Mouse (Mus musculus): Measurements from ENCODE around the gene Rgsl1. TPM values are rescaled to one million over a fixed set of nuclear protein-coding genes. Genes with fewer than 3 reads are reported as not detected.
"Not testable (repeated sequence)": the region's sequence is repeated elsewhere in the genome, so short reads cannot be mapped to it uniquely, and the experiment has no call there.

The Rgsl1 gene
- polyA plus RNA-seq, 1 experiment, result not detected

GRCm38 (mm10) chr1:153855946-153856345 lies 12.0 kb upstream of the Rgsl1 start:
- no peaks in the 10 kb centered on the region for H3K36me3 ChIP-seq (ENCODE audit: control insufficient read depth, insufficient read depth)

GRCm38 (mm10) chr1:153852696-153853095 lies 8.8 kb upstream of the Rgsl1 start:
- H3K79me2 ChIP-seq (ENCODE audit: control insufficient read depth, insufficient read depth); H3K79me3 ChIP-seq (ENCODE audit: low read depth); H3ac ChIP-seq (ENCODE audit: control insufficient read depth, insufficient read length, low read depth); H3K4me3 ChIP-seq (ENCODE audit: insufficient read depth, poor library complexity, severe bottlenecking); H3K27me3 ChIP-seq (ENCODE audit: control insufficient read depth, insufficient read depth, insufficient read length); H3K36me3 ChIP-seq (ENCODE audit: control insufficient read depth, insufficient read depth): not testable (repeated sequence)

More at GRCm38 (mm10) chr1:153855946-153856345, 12.0 kb upstream of the Rgsl1 start:
- H3K4me3 ChIP-seq (ENCODE audit: insufficient read depth, poor library complexity, severe bottlenecking), result no peak overlapping the region
- H3K79me2 ChIP-seq (ENCODE audit: control insufficient read depth, insufficient read depth), result no peaks in the 10 kb centered on the region
- no peaks in the 10 kb centered on the region for H3K79me3 ChIP-seq (ENCODE audit: low read depth)
- no peak for TF ChIP-seq MYOG (IDR thresholded peaks at IDR 0.05; ENCODE audit: control insufficient read depth, extremely low read depth, insufficient read length)
- TF ChIP-seq FOSL1 (IDR thresholded peaks at IDR 0.05; ENCODE audit: insufficient read depth, low read length, poor library complexity, severe bottlenecking), result no peak
- TF ChIP-seq USF1 (IDR thresholded peaks at IDR 0.05; ENCODE audit: low read depth), result no peak
- no peak for TF ChIP-seq CTCF (IDR thresholded peaks at IDR 0.05; ENCODE audit: control insufficient read depth, insufficient read depth, insufficient read length)
- TF ChIP-seq CEBPB (IDR thresholded peaks at IDR 0.05; ENCODE audit: low read depth), result no peak
- no peak for TF ChIP-seq MAX (IDR thresholded peaks at IDR 0.05)
- TF ChIP-seq MYOD1 (IDR thresholded peaks at IDR 0.05; ENCODE audit: control insufficient read depth, insufficient read length, low read depth), result no peak
- H3ac ChIP-seq (ENCODE audit: control insufficient read depth, insufficient read length, low read depth), result no peak overlapping the region
- no peaks in the 10 kb centered on the region for H3K27me3 ChIP-seq (ENCODE audit: control insufficient read depth, insufficient read depth, insufficient read length)

DNA sequence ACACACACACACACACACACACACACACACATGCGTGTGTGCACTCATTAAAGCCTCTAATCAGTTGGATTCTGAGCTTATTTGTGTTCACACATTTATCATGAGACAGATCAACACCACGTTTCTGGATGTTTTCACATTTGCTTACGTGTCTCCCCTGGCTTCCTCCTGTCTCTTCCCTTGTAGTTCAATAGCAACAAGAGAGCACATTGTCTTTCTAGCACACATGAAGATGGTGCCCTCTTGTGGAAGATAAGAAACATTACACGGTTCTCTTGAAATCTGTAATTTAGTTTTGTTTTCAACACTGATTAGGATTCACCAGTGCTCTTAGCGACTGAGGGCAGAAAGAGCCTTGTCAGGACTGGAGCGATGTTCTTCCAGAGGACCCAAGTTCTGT lies 2.9 kb upstream of the Rgsl1 start:
- TF ChIP-seq USF1 (IDR thresholded peaks at IDR 0.05; ENCODE audit: low read depth), result no peak
- TF ChIP-seq MYOD1 (IDR thresholded peaks at IDR 0.05; ENCODE audit: control insufficient read depth, insufficient read length, low read depth), result no peak
- TF ChIP-seq FOSL1 (IDR thresholded peaks at IDR 0.05; ENCODE audit: insufficient read depth, low read length, poor library complexity, severe bottlenecking), result no peak
- no peak for TF ChIP-seq MYOG (IDR thresholded peaks at IDR 0.05; ENCODE audit: control insufficient read depth, extremely low read depth, insufficient read length)
- TF ChIP-seq CEBPB (IDR thresholded peaks at IDR 0.05; ENCODE audit: low read depth), result no peak
- TF ChIP-seq CTCF (IDR thresholded peaks at IDR 0.05; ENCODE audit: control insufficient read depth, insufficient read depth, insufficient read length), result no peak
- TF ChIP-seq MAX (IDR thresholded peaks at IDR 0.05), result no peak
- Histone ChIP-seq H3ac (ENCODE audit: control insufficient read depth, insufficient read length, low read depth) (peak overlapping the region; percentile 58), H3K79me3 (ENCODE audit: low read depth) (no peaks in the 10 kb centered on the region), H3K4me3 (ENCODE audit: insufficient read depth, poor library complexity, severe bottlenecking) (no peak overlapping the region), H3K27me3 (ENCODE audit: control insufficient read depth, insufficient read depth, insufficient read length) (no peaks in the 10 kb centered on the region), H3K36me3 (ENCODE audit: control insufficient read depth, insufficient read depth) (no peaks in the 10 kb centered on the region), H3K79me2 (ENCODE audit: control insufficient read depth, insufficient read depth) (no peaks in the 10 kb centered on the region)

DNA sequence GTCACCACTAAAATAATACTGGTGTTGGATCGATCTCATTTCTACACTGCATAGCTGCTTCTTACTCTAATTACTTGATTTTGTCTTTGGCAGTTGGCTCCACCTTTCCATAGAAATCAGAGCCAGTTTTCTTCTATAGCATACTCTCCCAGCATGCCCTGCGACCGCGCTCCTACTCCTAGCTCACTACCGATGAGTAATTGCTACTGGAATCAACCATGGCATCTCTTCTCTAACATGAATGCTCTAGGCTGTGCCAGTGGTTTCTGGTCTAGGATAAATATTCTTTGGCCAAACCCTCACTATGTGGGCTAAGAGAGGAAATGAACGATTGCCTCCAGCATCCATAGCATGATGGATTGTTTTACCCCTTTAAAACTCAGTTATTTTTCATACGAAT lies 2.5 kb upstream of the Rgsl1 start:
- no peaks in the 10 kb centered on the region for H3K27me3 ChIP-seq (ENCODE audit: control insufficient read depth, insufficient read depth, insufficient read length)
- no peaks in the 10 kb centered on the region for H3K79me3 ChIP-seq (ENCODE audit: low read depth)
- no peak overlapping the region for H3K4me3 ChIP-seq (ENCODE audit: insufficient read depth, poor library complexity, severe bottlenecking)
- TF ChIP-seq MYOD1 (IDR thresholded peaks at IDR 0.05; ENCODE audit: control insufficient read depth, insufficient read length, low read depth) (no peak), MYOG (IDR thresholded peaks at IDR 0.05; ENCODE audit: control insufficient read depth, extremely low read depth, insufficient read length) (no peak), USF1 (IDR thresholded peaks at IDR 0.05; ENCODE audit: low read depth) (no peak), FOSL1 (IDR thresholded peaks at IDR 0.05; ENCODE audit: insufficient read depth, low read length, poor library complexity, severe bottlenecking) (no peak), CEBPB (IDR thresholded peaks at IDR 0.05; ENCODE audit: low read depth) (no peak), CTCF (IDR thresholded peaks at IDR 0.05; ENCODE audit: control insufficient read depth, insufficient read depth, insufficient read length) (no peak), MAX (IDR thresholded peaks at IDR 0.05) (no peak)
- H3K79me2 ChIP-seq (ENCODE audit: control insufficient read depth, insufficient read depth), result no peaks in the 10 kb centered on the region
- H3K36me3 ChIP-seq (ENCODE audit: control insufficient read depth, insufficient read depth), result no peaks in the 10 kb centered on the region
- H3ac ChIP-seq (ENCODE audit: control insufficient read depth, insufficient read length, low read depth), result no peak overlapping the region

- no peak for TF ChIP-seq CEBPB (IDR thresholded peaks at IDR 0.05; ENCODE audit: low read depth)
- TF ChIP-seq CTCF (IDR thresholded peaks at IDR 0.05; ENCODE audit: control insufficient read depth, insufficient read depth, insufficient read length), result no peak
- TF ChIP-seq MAX (IDR thresholded peaks at IDR 0.05), result no peak
- no peak for TF ChIP-seq MYOG (IDR thresholded peaks at IDR 0.05; ENCODE audit: control insufficient read depth, extremely low read depth, insufficient read length)
- TF ChIP-seq FOSL1 (IDR thresholded peaks at IDR 0.05; ENCODE audit: insufficient read depth, low read length, poor library complexity, severe bottlenecking), result no peak
- no peak for TF ChIP-seq USF1 (IDR thresholded peaks at IDR 0.05; ENCODE audit: low read depth)
- TF ChIP-seq MYOD1 (IDR thresholded peaks at IDR 0.05; ENCODE audit: control insufficient read depth, insufficient read length, low read depth), result no peak
- Histone ChIP-seq H3K27me3 (ENCODE audit: control insufficient read depth, insufficient read depth, insufficient read length) (no peaks in the 10 kb centered on the region), H3K4me3 (ENCODE audit: insufficient read depth, poor library complexity, severe bottlenecking) (no peak overlapping the region), H3K36me3 (ENCODE audit: control insufficient read depth, insufficient read depth) (no peaks in the 10 kb centered on the region), H3K79me2 (ENCODE audit: control insufficient read depth, insufficient read depth) (no peaks in the 10 kb centered on the region), H3ac (ENCODE audit: control insufficient read depth, insufficient read length, low read depth) (no peak overlapping the region), H3K79me3 (ENCODE audit: low read depth) (no peaks in the 10 kb centered on the region)
These were observed 1.7 kb downstream of the Rgsl1 start for GRCm38 (mm10) chr1:153842121-153842740.

- Histone ChIP-seq H3K4me3 (ENCODE audit: insufficient read depth, poor library complexity, severe bottlenecking) (no peak overlapping the region), H3K79me3 (ENCODE audit: low read depth) (no peaks in the 10 kb centered on the region), H3ac (ENCODE audit: control insufficient read depth, insufficient read length, low read depth) (no peak overlapping the region), H3K36me3 (ENCODE audit: control insufficient read depth, insufficient read depth) (no peaks in the 10 kb centered on the region), H3K27me3 (ENCODE audit: control insufficient read depth, insufficient read depth, insufficient read length) (no peaks in the 10 kb centered on the region), H3K79me2 (ENCODE audit: control insufficient read depth, insufficient read depth) (no peaks in the 10 kb centered on the region)
- TF ChIP-seq FOSL1 (IDR thresholded peaks at IDR 0.05; ENCODE audit: insufficient read depth, low read length, poor library complexity, severe bottlenecking), result no peak
- TF ChIP-seq USF1 (IDR thresholded peaks at IDR 0.05; ENCODE audit: low read depth), result no peak
- no peak for TF ChIP-seq MAX (IDR thresholded peaks at IDR 0.05)
- no peak for TF ChIP-seq CTCF (IDR thresholded peaks at IDR 0.05; ENCODE audit: control insufficient read depth, insufficient read depth, insufficient read length)
- no peak for TF ChIP-seq MYOG (IDR thresholded peaks at IDR 0.05; ENCODE audit: control insufficient read depth, extremely low read depth, insufficient read length)
- no peak for TF ChIP-seq MYOD1 (IDR thresholded peaks at IDR 0.05; ENCODE audit: control insufficient read depth, insufficient read length, low read depth)
- no peak for TF ChIP-seq CEBPB (IDR thresholded peaks at IDR 0.05; ENCODE audit: low read depth)
These were observed 7.9 kb downstream of the Rgsl1 start for GRCm38 (mm10) chr1:153836036-153836435.
